Mouse (Mus musculus): ENCODE measurements around the gene Plce1.

- no peak for TF ChIP-seq POLR2A (IDR thresholded peaks at IDR 0.05; ENCODE audit: low read depth, low read length)
- TF ChIP-seq CTCF (conservative IDR thresholded peaks at IDR 0.05; ENCODE audit: insufficient read depth, insufficient read length, low read depth, low read length), result no peak
Observed at GRCm38 (mm10) chr19:38527475-38527874, 46.6 kb downstream of the Plce1 start.

Measured in kidney, adult 2 months (tissue).